Mouse (Mus musculus) lung, embryonic 15.5 days (tissue): Measurements from ENCODE around the gene Cacna1c. TPM values are rescaled to one million over a fixed set of nuclear protein-coding genes. Genes with fewer than 3 reads are reported as not detected.

Experiments used
- ATAC-seq: fragments of 200-750 bp; cut with Nextera tagmentation; 2 replicates; pipeline ENCODE4 v1.8.0; 2017; ENCODE audit warnings: moderate number of reproducible peaks, borderline replicate concordance; ENCODE audit not compliant: low FRiP score, low TSS enrichment; ENCODE audit errors: extremely low read depth
- H3K27ac ChIP-seq: fragments of 300-500 bp; sonication (generic); 2 replicates; pipeline ENCODE4 v1.5.1; 2015; ENCODE audit warnings: moderate library complexity, mild to moderate bottlenecking, inconsistent platforms
- H3K27me3 ChIP-seq: fragments of 300-500 bp; sonication (generic); 2 replicates; pipeline ENCODE4 v1.6.1; 2015; ENCODE audit warnings: inconsistent platforms
- H3K36me3 ChIP-seq: fragments of 300-500 bp; sonication (generic); 2 replicates; pipeline ENCODE4 v1.6.1; 2015; ENCODE audit warnings: inconsistent platforms
- H3K4me1 ChIP-seq: fragments of 300-500 bp; sonication (generic); 2 replicates; pipeline ENCODE4 v1.6.1; 2015; ENCODE audit warnings: inconsistent platforms
- H3K4me2 ChIP-seq: fragments of 300-500 bp; sonication (generic); 2 replicates; pipeline ENCODE4 v1.6.1; 2015; ENCODE audit warnings: inconsistent platforms, mild to moderate bottlenecking, moderate library complexity
- H3K4me3 ChIP-seq: fragments of 300-500 bp; sonication (generic); 2 replicates; pipeline ENCODE4 v1.5.1; 2015; ENCODE audit warnings: mild to moderate bottlenecking, inconsistent platforms
- H3K9ac ChIP-seq: fragments of 300-500 bp; sonication (generic); 2 replicates; pipeline ENCODE4 v1.6.1; 2015; ENCODE audit warnings: inconsistent platforms
- H3K9me3 ChIP-seq: fragments of 300-500 bp; sonication (generic); 2 replicates; pipeline ENCODE4 v1.6.1; 2016; ENCODE audit warnings: inconsistent platforms
- WGBS: fragments of 180-500 bp; shearing (Covaris S2); methylation state at CpG from one replicate; pipeline ENCODE4 v1.1.7; 2015; 5-methylcytosine and 5-hydroxymethylcytosine counted together
- polyA plus RNA-seq: library from polyadenylated mRNA; unstranded; fragments of >200 nt; fragmentation: Nextera tagmentation; extraction: Ambion mirVana; gene quantifications from 2 replicates; pipeline ENCODE4 v1.2.1, GENCODE M21; 2015

Gene Cacna1c
- polyA plus RNA-seq, 1 experiment from 2014 or later = 8.4 TPM

- Histone ChIP-seq H3K27ac (no peak overlapping the region), H3K4me2 (no peak overlapping the region), H3K4me3 (no peak overlapping the region), H3K4me1 (peaks cover 23% of the 10 kb centered on the region), H3K36me3 (no peaks in the 10 kb centered on the region), H3K9ac (no peak overlapping the region), H3K9me3 (no peaks in the 10 kb centered on the region), H3K27me3 (no peaks in the 10 kb centered on the region)
- 0 out of 2 replicates have a peak, but pooled peaks have one; percentile 7 for ATAC-seq
- 86% methylated on average over 2 of the region's 2 CpGs for WGBS
Measured at GRCm38 (mm10) chr6:119018256-119018655, 178.0 kb downstream of the Cacna1c start.

GRCm38 (mm10) chr6:119017498-119017897 is 178.7 kb downstream of the Cacna1c start:
- H3K27me3 ChIP-seq = no peaks in the 10 kb centered on the region
- WGBS = 81% methylated on average over 10 of the region's 10 CpGs
- no peak overlapping the region for H3K4me3 ChIP-seq

GRCm38 (mm10) chr6:119015346-119015745 is 180.9 kb downstream of the Cacna1c start:
- Histone ChIP-seq H3K4me3 (no peak overlapping the region), H3K4me1 (peaks cover 18% of the 10 kb centered on the region), H3K9me3 (no peaks in the 10 kb centered on the region), H3K36me3 (no peaks in the 10 kb centered on the region), H3K4me2 (no peak overlapping the region), H3K9ac (no peak overlapping the region), H3K27ac (no peak overlapping the region), H3K27me3 (no peaks in the 10 kb centered on the region)
- WGBS = 37% methylated on average over 2 of the region's 2 CpGs
- ATAC-seq = no peak

More at GRCm38 (mm10) chr6:119017498-119017897, 178.7 kb downstream of the Cacna1c start:
- no peak for ATAC-seq
- no peaks in the 10 kb centered on the region for H3K36me3 ChIP-seq
- H3K9me3 ChIP-seq = no peaks in the 10 kb centered on the region
- no peak overlapping the region for H3K4me2 ChIP-seq
- H3K9ac ChIP-seq = no peak overlapping the region
- peaks cover 23% of the 10 kb centered on the region for H3K4me1 ChIP-seq
- H3K27ac ChIP-seq = no peak overlapping the region

- peak; percentile 62; the same call in 1 of the 2 replicates for ATAC-seq
- WGBS = 81% methylated on average over 13 of the region's 13 CpGs
Measured at GRCm38 (mm10) chr6:119013168-119014098, 182.8 kb downstream of the Cacna1c start.

GRCm38 (mm10) chr6:119010875-119011274 is 185.3 kb downstream of the Cacna1c start:
- Histone ChIP-seq H3K9ac (no peak overlapping the region), H3K4me3 (no peak overlapping the region), H3K36me3 (no peaks in the 10 kb centered on the region), H3K27ac (no peak overlapping the region), H3K4me2 (no peak overlapping the region), H3K9me3 (no peaks in the 10 kb centered on the region), H3K27me3 (no peaks in the 10 kb centered on the region), H3K4me1 (peaks cover 10% of the 10 kb centered on the region; the same call in 1 of the 2 replicates)
- no peak for ATAC-seq
- WGBS = 67% methylated on average over 3 of the region's 3 CpGs

More at GRCm38 (mm10) chr6:119013168-119014098, 182.8 kb downstream of the Cacna1c start:
- H3K27me3 ChIP-seq = no peaks in the 10 kb centered on the region
- no peak overlapping the region for H3K4me3 ChIP-seq
- H3K36me3 ChIP-seq = no peaks in the 10 kb centered on the region
- H3K9me3 ChIP-seq = no peaks in the 10 kb centered on the region
- H3K9ac ChIP-seq = no peak overlapping the region
- H3K27ac ChIP-seq = no peak overlapping the region
- peaks cover 16% of the 10 kb centered on the region for H3K4me1 ChIP-seq
- H3K4me2 ChIP-seq = no peak overlapping the region

GRCm38 (mm10) chr6:119009526-119009925 is 186.7 kb downstream of the Cacna1c start:
- WGBS = 69% methylated on average over 7 of the region's 7 CpGs
- H3K4me3 ChIP-seq = no peak overlapping the region
- H3K27ac ChIP-seq = no peak overlapping the region
- no peak overlapping the region for H3K4me2 ChIP-seq
- H3K9ac ChIP-seq = no peak overlapping the region
- ATAC-seq = no peak
- H3K27me3 ChIP-seq = no peaks in the 10 kb centered on the region
- H3K9me3 ChIP-seq = no peaks in the 10 kb centered on the region
- no peaks in the 10 kb centered on the region for H3K36me3 ChIP-seq
- H3K4me1 ChIP-seq = peaks cover 10% of the 10 kb centered on the region; the same call in 1 of the 2 replicates

- no peaks in the 10 kb centered on the region for H3K36me3 ChIP-seq
- no peak overlapping the region for H3K4me3 ChIP-seq
- H3K9ac ChIP-seq = no peak overlapping the region
- no peaks in the 10 kb centered on the region for H3K9me3 ChIP-seq
- no peaks in the 10 kb centered on the region for H3K27me3 ChIP-seq
- H3K4me2 ChIP-seq = no peak overlapping the region
- WGBS = 52% methylated on average over 7 of the region's 7 CpGs
- peaks cover 10% of the 10 kb centered on the region; the same call in 1 of the 2 replicates for H3K4me1 ChIP-seq
- peak overlapping the region; percentile 67 for H3K27ac ChIP-seq
- no peak; the same call in 1 of the 2 replicates for ATAC-seq
Measured at GRCm38 (mm10) chr6:119008638-119009166, 187.5 kb downstream of the Cacna1c start.

- ATAC-seq = no peak
- Histone ChIP-seq H3K4me2 (no peak overlapping the region), H3K9me3 (no peaks in the 10 kb centered on the region), H3K4me1 (peaks cover 38% of the 10 kb centered on the region), H3K9ac (no peak overlapping the region), H3K36me3 (no peaks in the 10 kb centered on the region), H3K27ac (no peak overlapping the region), H3K4me3 (no peak overlapping the region), H3K27me3 (no peaks in the 10 kb centered on the region)
- 89% methylated on average over 5 of the region's 5 CpGs for WGBS
Measured at GRCm38 (mm10) chr6:119004596-119004995, 191.6 kb downstream of the Cacna1c start.

GRCm38 (mm10) chr6:119001442-119001841 is 194.8 kb downstream of the Cacna1c start:
- Histone ChIP-seq H3K36me3 (no peaks in the 10 kb centered on the region), H3K9ac (no peak overlapping the region), H3K9me3 (no peaks in the 10 kb centered on the region), H3K4me3 (no peak overlapping the region), H3K27me3 (no peaks in the 10 kb centered on the region), H3K4me2 (no peak overlapping the region), H3K27ac (peak overlapping the region; percentile 69), H3K4me1 (peaks cover 31% of the 10 kb centered on the region)
- 6% methylated on average over 2 of the region's 2 CpGs for WGBS
- ATAC-seq = peak; percentile 55; the same call in 1 of the 2 replicates

- peak overlapping the region; percentile 69; the same call in 1 of the 2 replicates for H3K27ac ChIP-seq
- H3K36me3 ChIP-seq = no peaks in the 10 kb centered on the region
- H3K27me3 ChIP-seq = no peaks in the 10 kb centered on the region
- no peak overlapping the region for H3K4me3 ChIP-seq
- H3K4me1 ChIP-seq = peaks cover 31% of the 10 kb centered on the region
- H3K4me2 ChIP-seq = no peak overlapping the region
- H3K9ac ChIP-seq = no peak overlapping the region
- 30% methylated on average over 3 of the region's 3 CpGs for WGBS
- ATAC-seq = no peak
- H3K9me3 ChIP-seq = no peaks in the 10 kb centered on the region
Measured at GRCm38 (mm10) chr6:119000255-119000654, 196.0 kb downstream of the Cacna1c start.

GRCm38 (mm10) chr6:118999329-118999875 is 196.8 kb downstream of the Cacna1c start:
- Histone ChIP-seq H3K9me3 (no peaks in the 10 kb centered on the region), H3K27ac (no peak overlapping the region), H3K27me3 (no peaks in the 10 kb centered on the region), H3K4me2 (no peak overlapping the region), H3K4me3 (no peak overlapping the region), H3K4me1 (peaks cover 31% of the 10 kb centered on the region), H3K9ac (no peak overlapping the region), H3K36me3 (no peaks in the 10 kb centered on the region)
- no peak for ATAC-seq
- WGBS = 82% methylated on average over 2 of the region's 2 CpGs

GRCm38 (mm10) chr6:118997397-118997796 is 198.8 kb downstream of the Cacna1c start:
- peaks cover 32% of the 10 kb centered on the region for H3K4me1 ChIP-seq
- H3K4me2 ChIP-seq = no peak overlapping the region
- no peaks in the 10 kb centered on the region for H3K36me3 ChIP-seq
- no peak overlapping the region for H3K4me3 ChIP-seq
- ATAC-seq = no peak
- H3K9me3 ChIP-seq = no peaks in the 10 kb centered on the region
- WGBS = 96% methylated on average over 4 of the region's 4 CpGs
- H3K27me3 ChIP-seq = no peaks in the 10 kb centered on the region
- no peak overlapping the region for H3K9ac ChIP-seq
- no peak overlapping the region for H3K27ac ChIP-seq
